Mouse (Mus musculus) cerebellum, adult 8-10 months (tissue): ENCODE data around the gene Rps2.
"Not testable (repeated sequence)": the region's sequence is repeated elsewhere in the genome, so short reads cannot be mapped to it uniquely, and the experiment has no call there.

ENCODE experiments used
- DNase-seq: peaks from one replicate; pipeline ENCODE4 v3.0.0; 2022

Rps2 gene

GRCm38 (mm10) chr17:24706982-24707800 is 10.7 kb upstream of the Rps2 start, which contains the start of gene Tbl3:
TSS of gene Tbl3 (minus strand) at chr17:24707660.
- peak; percentile 91 for DNase-seq

- no peak for DNase-seq
Measured at GRCm38 (mm10) chr17:24707801-24708425, 10.0 kb upstream of the Rps2 start.

- DNase-seq: no peak
Measured at GRCm38 (mm10) chr17:24708646-24709045, 9.3 kb upstream of the Rps2 start.

- no peak for DNase-seq
Measured at GRCm38 (mm10) chr17:24715556-24715955, 2.4 kb upstream of the Rps2 start.

GRCm38 (mm10) chr17:24716166-24716682 is 1.7 kb upstream of the Rps2 start:
- DNase-seq: no peak

- DNase-seq: not testable (repeated sequence)
Measured at GRCm38 (mm10) chr17:24718938-24719337, 1.0 kb downstream of the Rps2 start.

- peak; percentile 96 for DNase-seq
Measured at GRCm38 (mm10) chr17:24719494-24720222, 1.7 kb downstream of the Rps2 start.

GRCm38 (mm10) chr17:24720616-24721015 is 2.7 kb downstream of the Rps2 start:
- not testable (repeated sequence) for DNase-seq

- not testable (repeated sequence) for DNase-seq
Measured at GRCm38 (mm10) chr17:24721383-24721955, 3.6 kb downstream of the Rps2 start.

GRCm38 (mm10) chr17:24722220-24722924 is 4.5 kb downstream of the Rps2 start:
- DNase-seq: no peak

GRCm38 (mm10) chr17:24723122-24723880 is 5.4 kb downstream of the Rps2 start:
- no peak for DNase-seq

- DNase-seq: no peak
Measured at GRCm38 (mm10) chr17:24723881-24724180, 5.9 kb downstream of the Rps2 start.

- peak; percentile 98 for DNase-seq
Measured at GRCm38 (mm10) chr17:24724184-24724583, 6.3 kb downstream of the Rps2 start, which contains the start of gene Ndufb10. TSS of gene Ndufb10 (minus strand) at chr17:24724478.

GRCm38 (mm10) chr17:24725637-24726390 is 7.9 kb downstream of the Rps2 start:
- no peak for DNase-seq

- no peak for DNase-seq
Measured at GRCm38 (mm10) chr17:24727618-24728017, 9.7 kb downstream of the Rps2 start, which contains the start of gene Rpl3l. TSS of gene Rpl3l (plus strand) at chr17:24727820.

- no peak for DNase-seq
Measured at GRCm38 (mm10) chr17:24728184-24728583, 10.3 kb downstream of the Rps2 start.

GRCm38 (mm10) chr17:24729067-24729466 is 11.2 kb downstream of the Rps2 start:
- no peak for DNase-seq

GRCm38 (mm10) chr17:24730787-24731186 is 12.9 kb downstream of the Rps2 start:
- no peak for DNase-seq

- no peak for DNase-seq
Measured at GRCm38 (mm10) chr17:24732233-24732935, 14.5 kb downstream of the Rps2 start.

- DNase-seq: no peak
Measured at GRCm38 (mm10) chr17:24733434-24734050, 15.6 kb downstream of the Rps2 start.
